Mouse (Mus musculus) heart, postnatal 0 days (tissue): Measurements from ENCODE around the gene Slc7a10. TPM values are rescaled to one million over a fixed set of nuclear protein-coding genes. Genes with fewer than 3 reads are reported as not detected.

Experiments
- ATAC-seq: fragments of 200-750 bp; cut with Nextera tagmentation; 2 replicates; pipeline ENCODE4 v1.8.0; 2017; ENCODE audit warnings: low read depth, moderate number of reproducible peaks, moderate library complexity; ENCODE audit not compliant: insufficient read depth
- DNase-seq: peaks from one replicate; pipeline ENCODE4 v3.0.0-alpha.2; 2016; ENCODE audit warnings: low spot score
- H3K27ac ChIP-seq: fragments of 300-500 bp; sonication (generic); 2 replicates; pipeline ENCODE4 v1.5.1; 2014; ENCODE audit warnings: low read depth, mild to moderate bottlenecking
- H3K27me3 ChIP-seq: fragments of 300-500 bp; sonication (generic); 2 replicates; pipeline ENCODE4 v1.6.1; 2014; ENCODE audit warnings: low read length, mixed read lengths; ENCODE audit not compliant: control insufficient read depth, insufficient read depth
- H3K36me3 ChIP-seq: fragments of 300-500 bp; sonication (generic); replicated peaks from 2 replicates; pipeline ENCODE4 v1.6.1; 2014; ENCODE audit warnings: low read length, mixed read lengths; ENCODE audit not compliant: control insufficient read depth, insufficient read depth
- H3K4me1 ChIP-seq: fragments of 300-500 bp; sonication (generic); 2 replicates; pipeline ENCODE4 v1.6.1; 2014; ENCODE audit warnings: antibody characterized with exemption; ENCODE audit not compliant: control insufficient read depth, insufficient read depth
- H3K4me2 ChIP-seq: fragments of 300-500 bp; sonication (generic); 2 replicates; pipeline ENCODE4 v1.6.1; 2014; ENCODE audit warnings: low read depth, mild to moderate bottlenecking, low read length, moderate library complexity
- H3K4me3 ChIP-seq: fragments of 300-500 bp; sonication (generic); 2 replicates; pipeline ENCODE4 v1.5.1; 2014; ENCODE audit warnings: low read depth, low read length
- H3K9ac ChIP-seq: fragments of 300-500 bp; sonication (generic); replicated peaks from 2 replicates; pipeline ENCODE4 v1.6.1; 2014; ENCODE audit warnings: low read depth, low read length, mixed read lengths
- H3K9me3 ChIP-seq: fragments of 300-500 bp; sonication (generic); replicated peaks from 2 replicates; pipeline ENCODE4 v1.6.1; 2016; ENCODE audit warnings: low read length; ENCODE audit not compliant: control insufficient read depth
- CTCF ChIP-seq: IDR thresholded peaks from 2 replicates; pipeline ENCODE4 v1.5.1; 2016; ENCODE audit warnings: antibody characterized with exemption, control low read depth, low read depth
- EP300 ChIP-seq: IDR thresholded peaks from 2 replicates; pipeline ENCODE4 v1.6.1; 2016; ENCODE audit warnings: antibody characterized with exemption, low read depth
- WGBS: fragments of 180-500 bp; shearing (Covaris S2); extraction: QIAGEN DNeasy Blood & Tissue Kit; methylation state at CpG from one replicate; pipeline ENCODE4 v1.1.7; 2014; 5-methylcytosine and 5-hydroxymethylcytosine counted together
- polyA plus RNA-seq: library from polyadenylated mRNA; unstranded; fragments of >200 nt; fragmentation: Nextera tagmentation; extraction: Ambion mirVana; gene quantifications from 2 replicates; pipeline ENCODE4 v1.2.1, GENCODE M21; 2015
- total RNA-seq: library from RNA; depleted of rRNA; stranded (reverse); fragments of >200 nt; gene quantifications from 2 replicates; pipeline ENCODE4 v1.2.3, GENCODE M21; 2014; ENCODE audit warnings: low replicate concordance

Slc7a10 gene
- total and polyA plus RNA-seq, 2 experiments from 2014 or later, result 0.11 to 0.15 TPM

DNA sequence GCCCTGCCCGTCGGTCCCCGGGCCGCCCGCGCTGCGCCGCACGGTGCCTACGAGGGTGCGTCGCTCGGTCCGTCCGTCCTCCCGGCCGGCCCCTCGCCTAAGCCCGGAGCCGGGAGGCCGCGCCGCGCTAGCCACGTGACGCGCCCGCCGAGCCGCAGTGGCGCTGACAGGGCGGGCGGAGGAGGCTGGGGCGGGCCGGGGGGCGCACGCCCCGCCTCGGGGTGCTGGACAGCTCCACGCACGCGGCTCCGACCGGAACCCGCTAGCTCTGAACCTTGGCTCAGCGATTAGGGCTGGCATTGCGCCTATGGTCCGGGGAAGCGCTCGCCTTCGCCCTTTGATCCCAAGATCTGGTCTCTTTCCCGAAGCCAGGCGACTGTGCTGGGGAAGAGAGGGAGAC lies 29.0 kb downstream of the Slc7a10 start, which contains the start of gene Lrp3:
Lrp3 (minus strand) TSS at position 274 of the 400 bp plus-strand sequence.
- 0 out of 2 replicates have a peak, but pooled peaks cover 7% of the 10 kb centered on the region for H3K4me1 ChIP-seq
- H3K9me3 ChIP-seq, result no peaks in the 10 kb centered on the region
- TF ChIP-seq EP300 (no peak), CTCF (no peak)
- no peaks in the 10 kb centered on the region for H3K36me3 ChIP-seq
- DNase-seq, result no peak
- peak within 1 kb of the TSS; percentile 99 for H3K4me2 ChIP-seq
- under 1% methylated on average over 46 of the region's 53 CpGs for WGBS
- peak within 1 kb of the TSS; percentile 61 for H3K4me3 ChIP-seq
- H3K27ac ChIP-seq, result no peak within 1 kb of the TSS
- peak; percentile 92 for ATAC-seq
- peaks cover 33% of the 10 kb centered on the region for H3K27me3 ChIP-seq
- peak within 1 kb of the TSS; percentile 43; the same call in 1 of the 2 replicates for H3K9ac ChIP-seq

DNA sequence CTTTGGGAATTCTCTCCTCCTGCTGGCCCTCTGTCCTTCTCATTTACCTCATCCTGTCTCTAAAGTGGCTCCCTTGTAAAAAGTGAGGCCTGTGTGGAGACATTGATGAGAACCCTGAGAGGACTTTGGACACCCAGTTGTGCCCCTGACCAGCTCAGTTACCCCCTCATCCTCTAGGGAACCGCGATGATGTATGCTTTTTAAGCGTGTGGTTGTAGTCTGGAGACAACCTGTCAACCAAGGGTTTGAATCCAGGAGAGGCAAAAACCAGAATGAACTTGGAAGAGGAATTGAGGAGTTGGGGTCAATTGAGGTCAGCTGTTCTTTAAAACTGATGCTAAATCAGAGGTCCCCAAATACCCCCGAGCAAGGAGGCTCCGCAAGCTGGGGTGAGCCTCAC lies 29.5 kb downstream of the Slc7a10 start:
- H3K9me3 ChIP-seq, result no peaks in the 10 kb centered on the region
- H3K4me1 ChIP-seq, result 0 out of 2 replicates have a peak, but pooled peaks cover 7% of the 10 kb centered on the region
- H3K4me2 ChIP-seq, result peak overlapping the region; percentile 99
- no peak overlapping the region for H3K9ac ChIP-seq
- TF ChIP-seq EP300, result no peak
- no peak for TF ChIP-seq CTCF
- no peak for ATAC-seq
- H3K36me3 ChIP-seq, result no peaks in the 10 kb centered on the region
- H3K27me3 ChIP-seq, result peaks cover 33% of the 10 kb centered on the region
- 51% methylated on average over 5 of the region's 5 CpGs for WGBS
- H3K4me3 ChIP-seq, result peak overlapping the region; percentile 61
- no peak overlapping the region for H3K27ac ChIP-seq
- DNase-seq, result no peak

DNA sequence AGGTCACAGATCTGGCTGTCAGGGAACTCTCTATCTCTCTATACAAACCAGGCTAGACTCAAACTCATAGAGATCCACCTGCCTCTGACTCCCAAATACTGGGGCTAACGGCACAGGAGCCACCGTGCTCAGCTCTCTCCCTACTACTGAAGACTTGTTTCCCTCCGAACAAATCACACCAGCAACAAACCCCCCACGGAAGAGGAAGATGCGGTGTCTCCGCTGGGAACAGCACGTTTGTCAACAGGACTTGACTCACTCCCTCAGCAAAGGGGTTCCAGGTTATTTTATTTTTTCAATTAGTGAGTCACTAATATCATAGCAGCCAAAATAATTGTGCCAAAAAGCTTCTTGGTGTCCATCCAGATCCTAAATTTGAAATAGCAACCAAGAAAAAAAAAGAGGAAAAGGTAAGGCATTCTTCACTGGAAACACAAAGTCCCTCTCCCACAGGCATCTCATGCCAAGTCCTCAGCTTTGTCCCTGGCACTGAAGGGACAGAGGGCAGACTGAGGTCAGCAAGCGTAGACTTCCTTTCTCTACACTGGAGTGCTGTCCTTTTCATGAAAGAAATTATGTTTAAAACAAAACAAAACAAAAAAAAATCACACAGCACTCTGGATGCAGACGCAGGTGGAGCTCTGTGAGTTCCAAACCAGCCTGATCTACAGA lies 34.6 kb downstream of the Slc7a10 start:
- DNase-seq (no peak), ATAC-seq (no peak)
- no peak overlapping the region for H3K27ac ChIP-seq
- 61% methylated on average over 9 of the region's 9 CpGs for WGBS
- TF ChIP-seq EP300 (no peak), CTCF (no peak)
- H3K4me2 ChIP-seq, result no peak overlapping the region
- H3K36me3 ChIP-seq, result no peaks in the 10 kb centered on the region
- no peaks in the 10 kb centered on the region for H3K9me3 ChIP-seq
- no peaks in the 10 kb centered on the region for H3K4me1 ChIP-seq
- H3K4me3 ChIP-seq, result no peak overlapping the region
- no peak overlapping the region for H3K9ac ChIP-seq
- peaks cover 17% of the 10 kb centered on the region for H3K27me3 ChIP-seq

DNA sequence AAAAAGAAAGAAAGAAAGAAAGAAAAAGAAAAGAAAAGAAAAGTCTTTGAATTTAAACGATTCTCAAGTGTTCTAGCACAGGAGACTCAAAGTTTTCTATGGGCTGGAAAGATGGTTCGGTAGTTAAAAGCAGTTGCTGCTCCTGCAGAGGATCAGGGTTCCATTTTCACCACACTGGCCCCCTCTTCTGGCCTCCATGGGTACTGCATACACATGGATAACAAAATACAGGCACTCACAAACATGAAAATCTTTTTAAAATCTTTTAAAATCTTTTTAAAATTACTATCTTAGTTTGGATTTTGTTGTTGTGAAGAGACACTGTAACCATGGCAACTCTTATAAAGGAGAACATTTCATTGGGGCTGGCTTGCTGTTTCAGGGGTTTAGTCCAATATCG lies 44.1 kb downstream of the Slc7a10 start:
- Histone ChIP-seq H3K4me3 (no peak overlapping the region), H3K4me1 (no peaks in the 10 kb centered on the region), H3K27me3 (0 out of 2 replicates have a peak, but pooled peaks cover 3% of the 10 kb centered on the region), H3K9me3 (no peaks in the 10 kb centered on the region; the same call in 1 of the 2 replicates), H3K4me2 (no peak overlapping the region), H3K36me3 (no peaks in the 10 kb centered on the region), H3K9ac (no peak overlapping the region), H3K27ac (no peak overlapping the region)
- DNase-seq (no peak), ATAC-seq (no peak)
- WGBS, result 65% methylated on average over 3 of the region's 3 CpGs
- TF ChIP-seq CTCF (0 out of 2 replicates have a peak, but pooled peaks have one; percentile 11), EP300 (no peak)

DNA sequence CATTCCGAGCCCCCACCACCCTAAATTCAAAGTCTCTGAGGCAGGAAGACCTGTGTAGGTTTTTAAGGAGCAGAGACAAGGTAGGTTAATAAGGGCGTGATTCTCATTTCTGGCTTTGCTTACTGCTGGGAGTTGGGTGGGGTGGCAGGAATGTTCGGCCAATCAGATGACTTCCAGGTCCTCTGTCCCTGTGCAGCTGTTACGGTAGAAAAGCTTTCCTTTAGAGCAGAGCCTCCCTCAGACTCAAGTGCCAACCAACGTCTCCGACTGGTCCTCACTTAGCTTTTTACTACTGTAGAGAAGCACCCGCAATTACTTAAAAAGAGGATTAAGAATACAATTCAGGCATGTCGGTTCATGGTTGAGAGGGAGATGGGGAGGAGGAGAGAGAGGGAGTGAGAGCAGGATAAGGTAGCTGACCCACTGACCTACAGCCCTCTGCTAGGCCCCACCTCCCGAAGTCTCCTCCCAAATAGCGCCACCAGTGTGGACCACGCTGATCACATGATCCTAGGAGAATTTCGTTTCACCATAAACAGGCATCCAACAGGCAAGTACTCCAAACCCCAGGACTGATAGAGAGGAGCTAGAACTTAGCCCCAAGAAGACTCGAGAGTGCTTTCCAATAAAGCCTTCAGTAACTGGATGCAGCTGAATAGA lies 46.7 kb downstream of the Slc7a10 start:
- H3K27ac ChIP-seq, result no peak overlapping the region
- TF ChIP-seq CTCF, result no peak
- no peak for TF ChIP-seq EP300
- no peak overlapping the region for H3K4me2 ChIP-seq
- H3K9ac ChIP-seq, result no peak overlapping the region
- H3K36me3 ChIP-seq, result no peaks in the 10 kb centered on the region
- 42% methylated on average over 13 of the region's 13 CpGs for WGBS
- ATAC-seq (no peak), DNase-seq (no peak)
- 0 out of 2 replicates have a peak, but pooled peaks cover 3% of the 10 kb centered on the region for H3K27me3 ChIP-seq
- H3K4me3 ChIP-seq, result no peak overlapping the region
- H3K4me1 ChIP-seq, result no peaks in the 10 kb centered on the region
- no peaks in the 10 kb centered on the region; the same call in 1 of the 2 replicates for H3K9me3 ChIP-seq
